Mouse (Mus musculus) liver, embryonic 15.5 days (tissue): ENCODE data around the gene Pus3. TPM values are rescaled to one million over a fixed set of nuclear protein-coding genes. Genes with fewer than 3 reads are reported as not detected.

Experiments used
- ATAC-seq: fragments of 200-750 bp; cut with Nextera tagmentation; 2 replicates; pipeline ENCODE4 v1.8.0; 2017; ENCODE audit warnings: moderate number of reproducible peaks, mild to moderate bottlenecking, moderate library complexity; ENCODE audit not compliant: insufficient read depth
- H3K27ac ChIP-seq: fragments of 300-500 bp; sonication (generic); replicated peaks from 2 replicates; pipeline ENCODE4 v1.5.1; 2015; ENCODE audit warnings: mild to moderate bottlenecking, inconsistent platforms
- H3K27me3 ChIP-seq: fragments of 300-500 bp; sonication (generic); 2 replicates; pipeline ENCODE4 v1.6.1; 2015; ENCODE audit warnings: mild to moderate bottlenecking, inconsistent platforms
- H3K36me3 ChIP-seq: fragments of 300-500 bp; sonication (generic); replicated peaks from 2 replicates; pipeline ENCODE4 v1.6.1; 2015; ENCODE audit warnings: moderate library complexity, mild to moderate bottlenecking, inconsistent platforms
- H3K4me1 ChIP-seq: fragments of 300-500 bp; sonication (generic); replicated peaks from 2 replicates; pipeline ENCODE4 v1.6.1; 2015; ENCODE audit warnings: inconsistent platforms
- H3K4me2 ChIP-seq: fragments of 300-500 bp; sonication (generic); 2 replicates; pipeline ENCODE4 v1.6.1; 2015; ENCODE audit warnings: moderate library complexity, mild to moderate bottlenecking, inconsistent platforms
- H3K4me3 ChIP-seq: fragments of 300-500 bp; sonication (generic); replicated peaks from 2 replicates; pipeline ENCODE4 v1.5.1; 2015; ENCODE audit warnings: mild to moderate bottlenecking, inconsistent platforms
- H3K9ac ChIP-seq: fragments of 300-500 bp; sonication (generic); 2 replicates; pipeline ENCODE4 v1.6.1; 2015; ENCODE audit warnings: moderate library complexity, mild to moderate bottlenecking, inconsistent platforms
- H3K9me3 ChIP-seq: fragments of 300-500 bp; sonication (generic); replicated peaks from 2 replicates; pipeline ENCODE4 v1.6.1; 2016; ENCODE audit warnings: inconsistent platforms
- WGBS: fragments of 180-500 bp; shearing (Covaris S2); methylation state at CpG from one replicate; pipeline ENCODE4 v1.1.7; 2015; ENCODE audit warnings: mixed read lengths; ENCODE audit not compliant: insufficient replicate concordance; 5-methylcytosine and 5-hydroxymethylcytosine counted together
- polyA plus RNA-seq: library from polyadenylated mRNA; unstranded; fragments of >200 nt; fragmentation: Nextera tagmentation; extraction: Ambion mirVana; gene quantifications from 2 replicates; pipeline ENCODE4 v1.2.1, GENCODE M21; 2015

The Pus3 gene
- polyA plus RNA-seq, 1 experiment from 2014 or later: 6.4 TPM

- Histone ChIP-seq H3K9ac (no peak overlapping the region), H3K27me3 (no peaks in the 10 kb centered on the region), H3K36me3 (no peaks in the 10 kb centered on the region), H3K4me2 (no peak overlapping the region), H3K27ac (no peak overlapping the region), H3K4me1 (no peaks in the 10 kb centered on the region), H3K9me3 (no peaks in the 10 kb centered on the region), H3K4me3 (no peak overlapping the region)
- ATAC-seq: no peak
- WGBS: 60% methylated on average over 12 of the region's 12 CpGs
Measured at GRCm38 (mm10) chr9:35545704-35546103, 12.7 kb upstream of the Pus3 start.

- H3K27me3 ChIP-seq: no peaks in the 10 kb centered on the region
- no peak overlapping the region for H3K4me3 ChIP-seq
- H3K9me3 ChIP-seq: no peaks in the 10 kb centered on the region
- no peak for ATAC-seq
- peak overlapping the region; percentile 10; the same call in 1 of the 2 replicates for H3K4me2 ChIP-seq
- no peak overlapping the region for H3K9ac ChIP-seq
- no peaks in the 10 kb centered on the region for H3K4me1 ChIP-seq
- no peak overlapping the region for H3K27ac ChIP-seq
- 6% methylated on average over 9 of the region's 9 CpGs for WGBS
- H3K36me3 ChIP-seq: no peaks in the 10 kb centered on the region
Measured at GRCm38 (mm10) chr9:35546745-35547144, 11.7 kb upstream of the Pus3 start.

- no peaks in the 10 kb centered on the region for H3K4me1 ChIP-seq
- H3K27ac ChIP-seq: no peak overlapping the region
- no peak overlapping the region for H3K9ac ChIP-seq
- ATAC-seq: no peak
- 64% methylated on average over 9 of the region's 9 CpGs for WGBS
- no peaks in the 10 kb centered on the region for H3K9me3 ChIP-seq
- 0 out of 2 replicates have a peak, but pooled peaks cover 6% of the 10 kb centered on the region for H3K27me3 ChIP-seq
- no peaks in the 10 kb centered on the region for H3K36me3 ChIP-seq
- H3K4me2 ChIP-seq: no peak overlapping the region
- H3K4me3 ChIP-seq: no peak overlapping the region
Measured at GRCm38 (mm10) chr9:35548455-35548854, 9.9 kb upstream of the Pus3 start.

- peaks cover 57% of the 10 kb centered on the region for H3K27me3 ChIP-seq
- 49% methylated on average over 12 of the region's 12 CpGs for WGBS
- peaks cover 32% of the 10 kb centered on the region for H3K4me1 ChIP-seq
- H3K27ac ChIP-seq: no peak overlapping the region
- no peak overlapping the region for H3K4me3 ChIP-seq
- no peak overlapping the region for H3K9ac ChIP-seq
- ATAC-seq: no peak
- H3K4me2 ChIP-seq: no peak overlapping the region
- H3K36me3 ChIP-seq: peaks cover 8% of the 10 kb centered on the region
- H3K9me3 ChIP-seq: no peaks in the 10 kb centered on the region
Measured at GRCm38 (mm10) chr9:35556494-35557102, 1.8 kb upstream of the Pus3 start.

GRCm38 (mm10) chr9:35559009-35559890, 855 bp downstream of the Pus3 start:
- ATAC-seq: peak; percentile 67
- no peaks in the 10 kb centered on the region for H3K9me3 ChIP-seq
- H3K27me3 ChIP-seq: peaks cover 48% of the 10 kb centered on the region
- H3K27ac ChIP-seq: 0 out of 2 replicates have a peak overlapping the region, but pooled peaks have one; percentile 14
- H3K4me2 ChIP-seq: peak overlapping the region; percentile 78
- peak overlapping the region; percentile 73 for H3K4me3 ChIP-seq
- peak overlapping the region; percentile 54 for H3K9ac ChIP-seq
- H3K4me1 ChIP-seq: peaks cover 34% of the 10 kb centered on the region
- 1% methylated on average over 31 of the region's 31 CpGs for WGBS
- H3K36me3 ChIP-seq: peaks cover 18% of the 10 kb centered on the region

GRCm38 (mm10) chr9:35561076-35561475, 2.7 kb downstream of the Pus3 start:
- H3K4me3 ChIP-seq: no peak overlapping the region

GRCm38 (mm10) chr9:35561583-35561982, 3.2 kb downstream of the Pus3 start:
- H3K4me2 ChIP-seq: no peak overlapping the region
- H3K4me1 ChIP-seq: peaks cover 34% of the 10 kb centered on the region
- 58% methylated on average over 6 of the region's 6 CpGs for WGBS
- ATAC-seq: no peak
- no peaks in the 10 kb centered on the region for H3K9me3 ChIP-seq
- no peak overlapping the region for H3K9ac ChIP-seq
- peaks cover 29% of the 10 kb centered on the region for H3K27me3 ChIP-seq
- H3K36me3 ChIP-seq: peaks cover 40% of the 10 kb centered on the region
- no peak overlapping the region for H3K4me3 ChIP-seq
- no peak overlapping the region for H3K27ac ChIP-seq

More at GRCm38 (mm10) chr9:35561076-35561475, 2.7 kb downstream of the Pus3 start:
- no peak overlapping the region for H3K4me2 ChIP-seq
- peaks cover 35% of the 10 kb centered on the region for H3K36me3 ChIP-seq
- no peak for ATAC-seq
- no peaks in the 10 kb centered on the region for H3K9me3 ChIP-seq
- H3K27me3 ChIP-seq: peaks cover 34% of the 10 kb centered on the region
- WGBS: 89% methylated on average over 11 of the region's 11 CpGs
- peaks cover 34% of the 10 kb centered on the region for H3K4me1 ChIP-seq
- no peak overlapping the region for H3K27ac ChIP-seq
- no peak overlapping the region for H3K9ac ChIP-seq

- Histone ChIP-seq H3K9ac (no peak overlapping the region), H3K9me3 (no peaks in the 10 kb centered on the region), H3K4me3 (no peak overlapping the region), H3K27me3 (no peaks in the 10 kb centered on the region), H3K4me1 (peaks cover 25% of the 10 kb centered on the region), H3K36me3 (peaks cover 57% of the 10 kb centered on the region), H3K4me2 (no peak overlapping the region), H3K27ac (no peak overlapping the region)
- ATAC-seq: no peak
- WGBS: 76% methylated on average over 5 of the region's 5 CpGs
Measured at GRCm38 (mm10) chr9:35564536-35565240, 6.3 kb downstream of the Pus3 start.

- peaks cover 14% of the 10 kb centered on the region for H3K27me3 ChIP-seq
- H3K4me1 ChIP-seq: peaks cover 16% of the 10 kb centered on the region
- H3K9me3 ChIP-seq: no peaks in the 10 kb centered on the region
- peaks cover 44% of the 10 kb centered on the region for H3K36me3 ChIP-seq
- no peak for ATAC-seq
- H3K27ac ChIP-seq: no peak overlapping the region
- WGBS: 79% methylated on average over 3 of the region's 3 CpGs
- H3K4me2 ChIP-seq: peak overlapping the region; percentile 72; the same call in 1 of the 2 replicates
- H3K9ac ChIP-seq: no peak overlapping the region
- H3K4me3 ChIP-seq: peak overlapping the region; percentile 94
Measured at GRCm38 (mm10) chr9:35567995-35568394, 9.6 kb downstream of the Pus3 start.

- H3K4me1 ChIP-seq: peaks cover 16% of the 10 kb centered on the region
- WGBS: under 1% methylated on average over 86 of the region's 86 CpGs
- peaks cover 29% of the 10 kb centered on the region for H3K27me3 ChIP-seq
- H3K36me3 ChIP-seq: peaks cover 34% of the 10 kb centered on the region
- H3K4me2 ChIP-seq: peak within 1 kb of the TSS; percentile 72
- peak within 1 kb of the TSS; percentile 92 for H3K9ac ChIP-seq
- no peaks in the 10 kb centered on the region for H3K9me3 ChIP-seq
- H3K27ac ChIP-seq: peak within 1 kb of the TSS; percentile 97
- peak; percentile 97 for ATAC-seq
- peak within 1 kb of the TSS; percentile 94 for H3K4me3 ChIP-seq
Measured at GRCm38 (mm10) chr9:35569571-35570534, 11.5 kb downstream of the Pus3 start, which contains the start of the genes Pate2 and Hyls1. Pate2 (plus strand) TSS chr9:35570284. Hyls1 (minus strand) TSS chr9:35570398.
